Mouse (Mus musculus) c-Kit-positive CD71-positive TER-119-negative erythroid progenitor cells, embryonic 14.5 days (primary cell): ENCODE results near the gene 9030025P20Rik.
"Not testable (repeated sequence)": the region's sequence is repeated elsewhere in the genome, so short reads cannot be mapped to it uniquely, and the experiment has no call there.

Experiments
- DNase-seq: peaks from one replicate; pipeline ENCODE4 v3.0.0-alpha.2; 2013; ENCODE audit warnings: low read depth

9030025P20Rik gene

DNA sequence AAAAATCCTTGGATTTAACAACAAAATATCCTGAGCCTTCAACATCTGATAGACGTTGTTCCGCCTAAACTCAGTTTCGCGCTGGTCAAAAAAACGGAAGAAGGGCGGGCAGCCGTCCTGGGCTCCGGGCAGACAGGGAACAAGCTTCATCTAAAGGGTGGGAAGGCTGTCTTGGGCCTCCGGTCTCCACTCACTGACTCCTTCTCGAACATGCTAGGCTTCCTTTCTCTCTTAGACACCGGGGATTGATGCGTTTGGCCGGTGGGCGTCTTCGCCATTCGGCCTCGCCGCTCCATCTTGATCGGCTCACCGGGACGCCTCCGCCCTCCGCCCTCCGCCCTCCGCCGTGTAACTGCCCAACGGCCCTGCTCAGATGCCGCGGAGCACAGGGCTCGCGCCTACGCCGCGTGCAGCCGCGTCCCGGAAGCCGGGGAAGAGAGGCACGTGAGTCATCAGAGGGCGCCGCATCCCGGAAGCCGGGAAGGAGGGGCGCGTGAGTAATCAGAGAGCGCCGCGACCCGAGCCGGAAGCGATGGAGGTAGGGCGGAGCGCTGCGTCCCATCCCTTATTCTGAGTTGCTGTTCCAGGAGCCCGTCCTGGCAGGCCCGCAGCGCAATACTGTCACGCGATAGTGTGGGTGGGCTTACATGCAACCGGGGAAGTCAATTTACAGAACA lies at the start of gene 9030025P20Rik, which contains the start of gene Gm3417:
Gene 9030025P20Rik (plus strand): TSS at position 107 of the 677 bp plus-strand sequence.
Gene Gm3417 (minus strand): TSS at position 429 of the 677 bp plus-strand sequence.
- not testable (repeated sequence) for DNase-seq

DNA sequence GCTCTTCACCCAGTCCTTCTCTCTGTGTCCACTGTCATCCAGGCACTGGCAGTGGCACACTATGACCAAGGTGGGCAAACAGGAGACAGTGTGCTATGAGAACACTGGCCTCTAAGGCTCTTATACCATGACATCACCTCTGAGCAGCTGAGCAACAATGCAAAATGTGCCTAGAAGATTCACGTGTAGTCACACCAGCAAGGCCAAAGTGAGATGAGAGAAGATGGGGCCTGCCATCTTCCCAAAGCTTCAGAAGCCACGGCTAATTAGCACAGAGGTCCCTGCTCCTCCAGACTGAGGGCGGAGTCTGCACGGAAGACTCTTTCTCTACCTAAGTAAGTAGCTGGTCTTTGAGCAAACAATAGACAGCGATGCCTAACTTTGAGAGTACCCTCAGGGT lies 49.6 kb upstream of the 9030025P20Rik start:
- no peak for DNase-seq

DNA sequence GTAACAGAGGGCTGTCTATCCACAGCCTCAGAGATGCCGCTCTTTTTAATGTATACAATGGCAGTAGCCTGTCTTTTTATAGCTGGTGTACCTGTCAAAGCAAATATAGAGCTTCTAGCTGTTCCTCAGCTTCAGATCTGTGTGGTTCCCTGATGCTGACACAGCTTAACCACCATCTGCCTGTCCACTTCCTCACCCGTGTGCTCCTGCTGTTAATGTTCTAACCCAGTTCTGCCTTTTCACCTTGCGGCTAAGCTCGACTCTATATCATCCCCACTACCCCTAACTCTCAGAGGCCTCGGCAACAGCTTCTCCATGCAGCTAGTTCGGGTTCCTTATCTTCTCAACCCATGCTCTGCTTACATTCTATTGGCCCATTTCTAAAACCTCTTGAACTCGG lies 47.6 kb upstream of the 9030025P20Rik start:
- no peak for DNase-seq

DNA sequence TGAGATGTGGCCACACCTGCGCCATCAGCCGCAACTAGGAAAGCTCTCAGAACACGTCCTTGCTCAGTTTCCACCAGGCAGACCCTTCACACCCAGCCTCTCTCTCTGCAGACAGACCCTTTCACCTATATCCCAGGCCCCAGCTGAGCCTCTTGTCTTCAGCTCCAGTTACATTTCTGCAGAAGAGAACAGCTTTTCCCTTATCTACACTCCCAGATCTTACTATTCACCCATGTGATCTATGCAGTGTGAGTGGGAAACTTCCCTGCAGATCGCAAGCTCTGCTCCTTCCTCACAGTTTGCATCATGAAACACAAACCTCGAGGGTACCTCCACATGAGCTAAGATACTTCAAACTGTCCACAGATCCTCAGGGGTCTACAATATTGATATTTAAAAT lies 46.8 kb upstream of the 9030025P20Rik start:
- no peak for DNase-seq

DNA sequence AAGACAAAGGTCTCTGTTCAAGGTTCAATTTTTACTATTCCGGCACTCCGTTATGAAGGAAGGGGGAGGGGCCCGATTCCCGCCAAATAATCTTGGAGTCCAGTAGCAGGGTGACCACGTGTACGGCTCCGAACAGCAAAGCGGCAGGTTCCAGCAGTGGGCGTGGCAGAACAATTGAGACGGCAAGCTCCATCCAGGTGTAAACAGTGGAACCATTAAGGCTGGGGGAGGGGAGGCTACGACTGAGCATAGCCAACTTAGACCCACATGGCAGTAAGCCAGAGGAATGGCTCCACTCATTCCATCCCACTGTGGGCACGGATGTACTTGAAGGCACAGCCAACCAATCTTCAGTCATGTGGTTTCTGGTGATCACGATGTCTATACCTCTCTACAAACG lies 43.0 kb upstream of the 9030025P20Rik start:
- DNase-seq, result not testable (repeated sequence)

DNA sequence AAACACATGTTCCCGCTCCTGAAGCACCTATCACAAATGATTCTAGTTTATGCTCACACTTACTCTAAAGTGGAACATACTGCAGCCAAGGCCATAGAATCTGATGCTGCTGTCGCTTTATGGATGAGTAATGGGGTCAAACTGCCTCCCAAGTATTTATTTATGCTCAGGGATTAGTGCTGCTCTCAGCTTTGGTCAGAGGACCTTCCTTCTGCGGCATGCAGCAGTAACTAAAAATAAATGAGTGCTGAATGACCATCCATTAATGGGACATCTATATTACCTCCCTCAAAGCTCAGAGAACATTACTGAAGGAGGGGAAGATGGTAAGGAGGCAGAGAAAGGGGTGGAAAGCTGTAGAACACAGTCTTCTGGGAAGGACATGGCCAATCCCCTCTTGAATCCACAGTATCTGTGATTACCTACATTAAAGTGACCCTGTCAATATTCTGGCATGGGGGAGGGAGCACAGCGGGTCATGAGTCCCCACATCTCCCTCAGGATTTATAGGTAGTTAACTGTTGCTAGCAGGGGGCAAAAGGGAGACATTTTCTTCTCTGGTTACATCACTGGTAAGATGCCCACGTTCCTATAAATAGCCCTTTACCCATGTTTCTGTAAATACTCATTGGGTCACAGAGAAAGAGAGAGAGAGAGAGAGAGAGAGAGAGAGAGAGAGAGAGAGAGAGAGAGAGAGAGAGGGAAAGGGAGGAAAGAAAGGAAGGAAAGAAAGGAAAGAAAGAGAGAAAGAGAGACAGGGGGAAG lies 42.2 kb upstream of the 9030025P20Rik start:
- no peak for DNase-seq

DNA sequence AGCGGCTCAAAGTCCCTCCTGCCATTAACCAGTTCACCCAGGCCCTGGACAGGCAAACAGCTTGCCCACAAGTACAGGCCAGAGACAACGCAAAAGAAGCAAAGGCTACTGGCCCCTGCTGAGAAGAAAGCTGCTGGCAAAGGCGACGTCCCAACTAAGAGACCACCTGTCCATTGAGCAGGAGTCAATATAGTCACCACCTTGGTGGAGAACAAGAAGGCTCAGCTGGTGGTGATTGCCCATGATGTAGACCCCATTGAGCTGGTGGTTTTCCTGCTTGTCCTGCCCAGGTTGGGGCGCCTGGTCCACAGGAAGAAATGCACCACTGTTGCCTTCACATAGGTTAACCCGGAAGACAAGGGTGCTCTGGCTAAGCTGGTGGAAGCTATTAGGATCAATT lies 36.1 kb upstream of the 9030025P20Rik start:
- DNase-seq, result not testable (repeated sequence)

DNA sequence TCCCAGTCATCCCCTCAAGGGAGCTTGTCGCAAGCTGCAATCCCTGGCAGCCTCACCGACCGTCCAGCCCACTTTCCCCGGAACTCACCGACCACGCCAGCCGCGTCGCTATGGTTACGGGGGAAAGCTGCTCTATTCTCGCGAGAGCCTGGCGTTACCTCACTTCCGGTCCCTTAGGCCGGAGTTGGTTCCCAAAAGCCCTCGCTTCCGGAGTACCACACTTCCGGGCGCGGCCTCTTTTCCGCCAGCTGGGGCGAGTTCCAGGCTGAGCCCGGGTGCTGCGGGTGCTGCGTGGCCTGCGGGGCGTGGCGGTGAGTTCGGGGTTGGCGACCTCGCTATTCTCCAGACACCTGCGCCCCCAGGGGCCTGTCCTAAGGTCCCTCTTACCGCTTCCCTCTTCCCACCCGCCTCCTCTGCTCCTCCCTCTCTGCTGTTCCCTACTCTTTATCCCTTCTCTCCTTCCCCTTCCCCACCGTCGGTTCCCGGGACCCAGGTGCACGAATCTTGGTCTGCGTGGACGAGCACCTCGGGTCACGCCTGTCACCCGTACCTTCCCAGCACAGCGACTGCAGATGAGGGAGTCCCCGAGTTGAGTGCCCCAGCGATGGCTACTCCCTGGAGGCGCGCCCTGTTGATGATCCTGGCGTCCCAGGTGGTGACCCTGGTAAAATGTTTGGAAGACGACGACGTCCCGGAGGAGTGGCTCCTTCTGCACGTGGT lies 35.1 kb upstream of the 9030025P20Rik start, which contains the start of the genes Wdr27 and 1600012H06Rik:
Gene Wdr27 (minus strand): TSS at position 150 of the 720 bp plus-strand sequence.
Gene 1600012H06Rik (plus strand): TSS at position 176 of the 720 bp plus-strand sequence.
- peak; percentile 99 for DNase-seq

DNA sequence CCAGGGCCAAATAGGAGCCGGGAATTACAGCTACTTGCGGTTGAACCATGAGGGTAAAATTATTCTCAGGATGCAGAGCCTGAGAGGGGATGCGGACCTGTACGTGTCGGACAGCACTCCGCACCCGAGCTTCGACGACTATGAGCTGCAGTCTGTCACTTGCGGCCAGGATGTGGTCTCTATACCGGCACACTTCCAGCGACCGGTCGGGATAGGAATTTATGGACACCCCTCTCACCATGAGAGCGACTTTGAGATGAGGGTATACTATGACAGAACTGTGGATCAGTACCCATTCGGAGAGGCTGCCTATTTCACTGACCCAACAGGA lies 34.6 kb upstream of the 9030025P20Rik start:
- no peak for DNase-seq

DNA sequence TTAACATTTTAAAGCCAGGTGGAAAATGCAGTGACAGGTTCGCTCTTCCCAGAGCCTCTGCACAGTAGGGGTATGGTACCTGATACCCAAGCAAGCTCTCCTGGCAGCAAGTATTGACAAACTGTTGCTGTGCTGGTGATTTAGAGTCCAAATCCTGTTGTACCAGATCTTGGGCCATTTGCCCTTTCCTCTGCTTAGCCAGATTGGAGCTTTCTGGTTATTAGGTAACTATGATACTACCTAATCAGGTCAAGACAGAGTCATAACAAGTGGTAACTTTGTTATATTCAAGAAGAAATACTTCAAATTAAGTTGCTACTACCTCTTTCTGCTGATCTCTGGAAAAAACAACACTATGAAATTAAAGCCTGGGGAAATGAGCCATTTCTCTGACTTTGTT lies 33.7 kb upstream of the 9030025P20Rik start:
- no peak for DNase-seq

DNA sequence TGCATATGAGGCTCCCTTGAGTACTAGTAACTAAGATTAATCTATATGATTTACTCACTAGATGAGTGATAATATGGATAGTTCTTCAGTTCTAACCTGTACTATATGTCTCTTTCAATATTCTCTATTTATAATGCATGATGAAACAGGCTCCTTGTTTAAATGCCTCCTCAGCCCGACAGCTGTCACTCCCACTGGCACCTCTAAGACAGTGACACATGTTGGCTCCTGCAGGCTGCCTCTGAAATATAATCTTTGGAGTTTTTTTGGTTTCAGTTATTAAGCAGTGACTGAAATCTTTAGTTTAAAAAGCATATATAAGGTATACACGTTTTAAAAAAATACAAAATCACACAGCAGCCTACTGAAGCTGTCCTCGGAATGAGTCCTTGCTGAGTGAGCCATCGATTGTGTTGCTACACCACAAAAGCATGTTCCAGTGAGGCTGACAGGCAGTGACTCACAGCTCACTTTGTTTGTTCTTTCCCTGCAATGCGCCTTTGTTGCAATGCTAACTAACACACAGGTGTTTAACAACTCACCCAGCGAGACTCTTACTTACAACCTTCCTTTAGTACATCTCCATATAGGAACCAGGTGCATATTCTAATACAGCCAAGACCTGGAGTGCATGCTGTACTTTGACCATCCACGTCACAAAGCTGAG lies 29.0 kb upstream of the 9030025P20Rik start:
- DNase-seq, result no peak

DNA sequence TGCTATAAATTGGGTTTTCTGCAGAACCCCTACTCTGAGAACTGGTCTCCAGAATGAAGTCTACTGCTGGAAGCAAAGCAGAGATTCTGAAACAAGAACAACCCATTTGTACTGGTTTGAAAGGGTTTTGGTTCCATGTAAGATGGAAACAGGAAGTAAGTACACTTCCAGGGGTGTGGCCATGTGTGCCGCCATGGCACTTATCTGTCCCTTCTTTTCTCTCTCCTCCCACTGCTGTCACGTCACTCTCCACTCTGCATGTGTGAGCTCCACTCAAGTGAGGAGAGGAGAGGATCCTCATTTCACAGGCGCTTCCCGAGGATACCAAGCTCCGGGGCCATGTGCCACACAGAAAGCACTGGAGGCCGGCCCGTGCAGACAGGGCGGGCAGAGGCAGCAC lies 24.8 kb upstream of the 9030025P20Rik start:
- peak; percentile 30 for DNase-seq

DNA sequence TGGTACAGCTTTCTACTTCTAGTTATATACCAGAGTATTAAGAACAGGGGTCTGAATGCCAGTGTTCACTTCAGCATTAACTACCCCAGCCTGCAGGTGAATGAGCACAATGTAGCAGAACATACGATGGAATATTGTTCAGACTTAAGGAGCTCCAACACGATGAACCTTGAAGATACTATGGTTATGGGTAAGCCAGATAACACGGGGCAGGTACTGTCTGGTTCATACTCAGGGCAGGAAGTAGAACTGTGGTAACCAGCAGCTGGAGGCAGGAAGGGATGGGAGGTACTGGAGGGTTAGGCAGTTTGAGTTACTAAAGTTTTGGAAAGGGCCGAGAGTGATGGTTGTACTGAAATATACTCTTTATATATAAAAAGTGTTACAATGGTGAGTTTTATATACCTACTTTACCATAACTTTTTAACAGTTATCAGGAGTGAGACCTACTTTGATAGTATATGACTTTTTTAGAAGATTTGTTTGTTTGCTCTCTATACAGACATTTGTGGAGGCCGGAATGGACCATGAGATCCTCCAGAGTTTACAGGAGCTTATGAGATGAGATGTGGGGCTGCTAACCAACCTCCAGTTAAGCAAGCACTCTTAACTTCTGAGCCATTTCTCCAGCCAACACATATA lies 19.5 kb upstream of the 9030025P20Rik start:
- DNase-seq, result peak; percentile 29

DNA sequence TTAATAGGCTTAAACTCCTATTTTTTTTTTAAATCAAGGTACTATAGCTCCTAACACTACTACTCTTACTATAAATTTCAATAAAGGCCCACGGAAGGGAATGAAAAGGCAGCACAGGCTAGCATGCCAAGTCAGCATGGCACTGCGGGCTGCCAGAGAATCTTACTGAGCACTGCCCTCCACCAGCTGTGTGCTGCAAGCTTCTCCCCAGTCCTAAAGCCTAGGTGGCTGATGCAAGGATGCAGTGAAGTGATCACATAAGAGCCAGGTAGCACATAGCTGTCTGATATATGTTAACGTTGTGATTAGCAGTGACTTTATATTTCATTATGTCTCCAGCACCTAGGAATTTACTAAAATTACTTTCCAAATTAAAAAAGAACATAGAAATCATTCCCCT lies 18.3 kb upstream of the 9030025P20Rik start:
- peak; percentile 39 for DNase-seq

DNA sequence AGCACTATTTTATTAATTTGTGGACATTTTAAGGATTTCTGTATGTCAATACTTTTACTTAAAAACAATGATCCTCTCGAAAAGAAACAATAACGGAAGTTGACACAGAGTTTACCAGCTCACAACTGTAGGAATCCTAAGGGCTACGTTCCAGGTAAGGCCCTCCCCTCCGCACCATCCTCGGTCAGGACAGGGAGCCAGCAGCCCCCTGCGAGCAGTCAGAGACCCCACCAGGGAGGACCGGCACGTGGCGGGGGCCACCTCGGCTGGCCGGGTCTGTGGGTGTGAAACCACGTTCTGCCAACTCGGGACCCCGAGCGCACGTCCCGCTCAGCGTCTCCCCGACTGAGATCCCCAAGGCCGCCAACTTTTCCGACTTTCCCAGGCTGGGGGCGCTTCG lies 17.7 kb upstream of the 9030025P20Rik start:
- no peak for DNase-seq

DNA sequence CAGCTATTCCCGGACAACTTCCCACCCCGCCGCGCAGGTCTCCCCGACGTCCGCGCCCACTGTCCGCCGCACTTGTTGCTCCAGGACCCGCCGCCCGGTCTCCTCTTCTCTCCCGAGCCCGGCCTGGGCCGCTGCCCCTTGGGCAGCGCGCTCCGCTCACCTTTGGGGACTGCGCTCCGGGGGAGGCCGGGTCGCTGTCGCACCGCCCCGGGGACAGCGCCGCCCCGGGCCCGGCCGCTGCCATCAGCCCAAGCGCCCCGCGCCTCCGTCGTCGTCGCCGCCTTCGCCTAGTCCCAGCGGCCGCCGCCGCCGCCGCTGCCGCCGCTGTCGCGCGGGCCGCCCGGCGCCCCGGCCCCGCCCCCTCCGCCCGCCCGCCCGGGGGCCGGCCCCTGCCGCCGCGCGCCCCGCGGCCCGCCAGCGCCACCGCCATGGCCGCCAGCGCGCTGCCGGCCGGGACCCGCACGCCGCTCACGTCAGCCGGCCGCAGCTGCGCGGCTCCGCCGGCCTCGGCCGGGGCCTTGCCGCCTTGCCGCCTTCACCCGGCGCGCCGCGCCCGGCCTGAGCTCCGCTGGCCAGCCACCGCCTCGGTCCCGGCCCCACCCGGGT lies 17.2 kb upstream of the 9030025P20Rik start, which contains the start of gene Phf10:
Gene Phf10 (minus strand): TSS at position 323 of the 606 bp plus-strand sequence.
- DNase-seq, result not testable (repeated sequence)

DNA sequence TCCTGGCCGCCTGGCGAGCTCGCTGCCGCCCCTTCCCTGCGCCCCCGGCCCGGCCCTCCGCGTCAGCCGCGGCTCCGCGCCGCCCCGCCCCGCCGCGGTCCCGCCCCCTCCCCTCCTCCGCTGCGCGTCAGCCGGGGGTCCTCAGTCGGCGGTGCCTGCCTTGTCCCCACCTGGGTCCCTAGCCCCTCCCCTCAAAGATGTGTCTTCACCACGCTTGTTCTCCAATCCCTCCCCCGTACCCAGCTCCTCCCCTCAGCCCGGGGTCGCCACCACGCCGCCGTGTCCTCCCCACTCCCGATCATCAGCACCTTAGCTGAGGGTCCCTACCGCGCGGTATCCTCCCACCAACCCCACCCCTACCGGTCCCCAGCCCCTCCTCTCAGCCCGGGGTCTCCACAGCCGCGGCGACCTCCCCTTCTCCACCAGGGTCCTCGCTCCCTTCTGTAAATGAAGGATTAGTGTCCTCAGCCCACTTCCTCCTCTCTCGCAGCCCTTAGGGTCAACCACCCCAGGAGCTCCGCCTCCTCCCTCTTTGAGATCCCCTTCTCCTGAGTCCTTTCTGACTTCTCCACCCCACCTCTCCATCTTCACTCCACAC lies 16.6 kb upstream of the 9030025P20Rik start:
- not testable (repeated sequence) for DNase-seq

DNA sequence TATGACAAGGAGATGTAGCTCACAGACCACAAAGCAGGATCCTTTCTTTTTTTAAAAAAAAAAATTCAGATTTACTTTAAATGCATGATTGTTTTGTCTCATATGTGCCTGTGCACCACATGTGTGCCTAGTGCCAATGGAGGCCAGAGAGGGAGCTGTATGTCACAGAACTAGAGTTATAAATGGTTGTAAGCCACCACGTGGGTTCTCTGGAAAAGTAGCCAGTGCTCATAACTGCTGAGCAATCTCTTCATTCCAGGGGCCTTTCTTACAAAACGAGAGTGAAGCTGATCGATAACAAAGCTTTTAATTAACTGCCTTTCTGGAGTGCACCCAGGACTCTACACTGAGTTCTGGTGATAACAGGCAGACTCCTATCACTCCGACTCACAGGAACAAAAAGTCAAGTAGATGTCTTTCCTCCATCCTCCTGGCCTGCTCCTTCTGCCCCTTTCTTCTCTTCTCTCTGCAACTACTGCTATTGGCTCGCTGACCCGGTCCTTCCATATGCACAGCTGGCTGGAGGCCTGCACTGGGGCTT lies 9.8 kb upstream of the 9030025P20Rik start:
- DNase-seq, result not testable (repeated sequence)

DNA sequence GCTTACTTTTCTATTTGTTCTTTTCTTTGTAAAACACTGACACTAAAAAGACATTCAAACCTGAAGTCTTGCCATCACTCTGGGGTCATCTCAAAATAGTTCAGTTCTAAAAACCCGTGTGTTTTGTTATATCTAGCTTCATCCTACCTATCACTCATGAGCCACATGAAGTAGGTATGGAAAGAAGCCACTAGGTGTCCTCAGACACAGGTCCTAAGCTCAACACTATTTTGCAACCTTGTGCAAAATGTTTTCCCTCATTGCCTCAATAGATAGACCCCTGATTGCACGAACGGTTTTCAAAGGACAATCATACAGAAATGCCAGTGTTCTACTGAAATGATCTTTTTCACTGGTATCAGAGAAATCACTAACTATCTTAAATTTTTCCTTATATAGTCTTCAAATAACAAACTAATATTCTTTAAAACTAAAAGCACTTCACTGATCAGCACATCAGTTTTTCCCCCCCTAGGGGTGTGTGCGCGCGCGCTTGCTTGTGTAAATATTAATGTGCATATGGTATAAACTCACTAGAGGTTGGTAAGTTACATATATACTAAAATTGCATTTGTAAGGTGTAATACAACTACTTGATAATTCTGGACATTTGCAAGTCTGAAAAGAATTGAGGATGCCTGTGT lies 428 bp upstream of the 9030025P20Rik start:
- not testable (repeated sequence) for DNase-seq
